Mouse (Mus musculus): ENCODE data around the gene Mfsd6l. TPM values are rescaled to one million over a fixed set of nuclear protein-coding genes. Genes with fewer than 3 reads are reported as not detected.
A peak's percentile ranks its signal among the peaks of the same experiment; 100 is the strongest.

The Mfsd6l gene
- polyA plus RNA-seq, 1 experiment from 2014 or later: 0.17 TPM

DNA sequence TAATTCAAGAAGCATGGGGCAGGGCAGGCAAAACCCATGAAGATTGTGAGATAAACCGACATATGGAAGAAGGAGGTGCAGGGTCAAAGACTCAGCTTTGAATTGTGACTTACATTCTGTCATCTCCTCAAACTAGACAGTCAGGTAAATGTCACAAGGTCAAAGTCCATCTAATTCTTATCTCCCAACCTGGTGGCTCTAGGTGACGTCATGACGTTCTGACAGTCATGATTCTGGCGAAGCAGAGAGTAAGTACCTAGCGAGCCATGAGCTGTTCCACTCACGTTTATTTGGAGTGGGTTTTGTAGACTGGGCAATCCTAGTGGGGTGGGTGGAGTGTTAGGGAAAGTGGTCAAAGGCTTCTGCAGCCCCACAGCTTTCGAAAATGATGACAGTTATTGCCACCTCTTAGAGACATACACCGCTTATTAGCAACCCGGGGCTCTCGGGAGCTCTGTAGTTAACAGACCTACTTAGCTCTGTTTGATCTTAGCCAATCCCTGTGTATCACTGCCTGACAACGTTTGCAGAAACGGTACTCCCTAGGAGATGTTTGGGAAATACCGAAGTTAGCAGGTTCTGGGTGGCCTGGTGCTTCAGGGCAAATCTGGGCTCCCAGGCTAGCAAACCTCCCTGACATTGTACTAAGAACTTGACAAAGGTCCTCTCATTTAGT is 8.5 kb downstream of the Mfsd6l start:
- WGBS: 83% methylated on average over 13 of the region's 13 CpGs

GRCm38 (mm10) chr11:68565032-68565429 is 9.0 kb downstream of the Mfsd6l start:
- Histone ChIP-seq H3K36me3 (no peaks in the 10 kb centered on the region), H3K27ac (no peak overlapping the region), H3K4me1 (replicated peaks) (peaks cover 4% of the 10 kb centered on the region; the same call in 1 of the 2 replicates), H3K4me3 (no peak overlapping the region), H3K27me3 (ENCODE audit: insufficient read depth, poor library complexity, severe bottlenecking) (peaks cover 10% of the 10 kb centered on the region), H3K9me3 (no peaks in the 10 kb centered on the region)
- no peak for DNase-seq (ENCODE audit: low spot score)
- 89% methylated on average over 3 of the region's 3 CpGs for WGBS

More for the DNA sequence above, 8.5 kb downstream of the Mfsd6l start:
- Histone ChIP-seq H3K4me1 (replicated peaks) (peaks cover 4% of the 10 kb centered on the region; the same call in 1 of the 2 replicates), H3K9me3 (no peaks in the 10 kb centered on the region), H3K4me3 (no peak overlapping the region), H3K27ac (no peak overlapping the region), H3K36me3 (no peaks in the 10 kb centered on the region), H3K27me3 (ENCODE audit: insufficient read depth, poor library complexity, severe bottlenecking) (peaks cover 10% of the 10 kb centered on the region)
- DNase-seq (ENCODE audit: low spot score): no peak

DNA sequence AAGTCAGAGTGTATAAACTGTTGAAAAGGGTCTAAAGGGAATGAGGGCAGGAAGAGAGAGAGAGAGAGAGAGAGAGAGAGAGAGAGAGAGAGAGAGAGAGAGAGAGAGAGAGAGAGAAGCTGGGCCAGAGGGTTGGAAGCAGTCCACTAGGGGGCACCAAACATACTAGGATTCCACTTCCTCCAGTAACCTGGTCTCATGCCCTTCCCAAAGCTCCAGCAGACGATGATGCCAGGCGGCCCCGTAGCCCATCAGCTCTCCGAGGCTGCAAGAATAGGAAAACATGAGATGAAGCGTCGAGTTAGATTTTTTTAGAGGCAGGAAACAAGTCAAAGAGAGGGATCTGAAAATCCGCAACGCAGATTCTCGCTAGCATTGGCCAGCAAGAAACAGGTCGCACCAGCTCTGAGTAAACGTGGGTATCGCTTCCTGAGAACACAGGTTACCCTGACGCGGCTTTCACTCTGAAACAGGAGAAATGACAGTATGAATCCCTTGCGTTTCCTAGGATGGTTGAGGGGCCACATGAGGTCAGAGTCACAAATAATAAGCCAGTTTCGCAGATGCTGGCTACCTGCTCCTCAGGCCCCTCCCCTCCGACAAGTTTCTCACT is 10.6 kb downstream of the Mfsd6l start:
- no peaks in the 10 kb centered on the region for H3K36me3 ChIP-seq
- peak; percentile 73 for DNase-seq (ENCODE audit: low spot score)
- no peak overlapping the region for H3K27ac ChIP-seq
- H3K4me3 ChIP-seq: peak overlapping the region; percentile 38
- H3K4me1 ChIP-seq (replicated peaks): peaks cover 4% of the 10 kb centered on the region; the same call in 1 of the 2 replicates
- H3K27me3 ChIP-seq (ENCODE audit: insufficient read depth, poor library complexity, severe bottlenecking): peaks cover 10% of the 10 kb centered on the region
- H3K9me3 ChIP-seq: no peaks in the 10 kb centered on the region
- WGBS: 22% methylated on average over 17 of the region's 17 CpGs

DNA sequence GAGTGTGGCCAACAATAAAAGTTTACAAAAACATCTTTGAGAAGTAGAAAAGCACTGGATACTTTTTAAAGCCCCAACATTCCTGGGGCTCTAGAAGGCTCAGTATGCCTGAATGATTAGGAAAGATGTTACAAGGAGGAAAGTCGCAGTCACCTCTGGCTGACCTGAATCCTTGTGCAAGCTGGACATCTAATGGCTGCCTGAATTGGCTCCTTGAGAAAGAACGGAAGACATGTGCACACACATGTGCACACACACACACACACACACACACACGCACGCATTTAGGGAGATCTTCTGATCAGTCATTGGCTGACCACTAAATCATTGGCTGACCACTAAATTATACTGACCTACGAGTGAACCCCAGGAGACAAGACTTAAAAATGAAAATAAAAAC is 14.9 kb downstream of the Mfsd6l start:
- no peak for DNase-seq (ENCODE audit: low spot score)
- no peak overlapping the region for H3K27ac ChIP-seq
- H3K27me3 ChIP-seq (ENCODE audit: insufficient read depth, poor library complexity, severe bottlenecking): peaks cover 10% of the 10 kb centered on the region
- 88% methylated on average over 5 of the region's 5 CpGs for WGBS
- no peaks in the 10 kb centered on the region for H3K9me3 ChIP-seq
- H3K4me1 ChIP-seq (replicated peaks): peaks cover 4% of the 10 kb centered on the region; the same call in 1 of the 2 replicates
- no peak overlapping the region for H3K4me3 ChIP-seq
- no peaks in the 10 kb centered on the region for H3K36me3 ChIP-seq

GRCm38 (mm10) chr11:68577076-68577475 is 21.1 kb downstream of the Mfsd6l start:
- no peak overlapping the region for H3K4me3 ChIP-seq
- no peak for DNase-seq (ENCODE audit: low spot score)
- 79% methylated on average over 1 of the region's 1 CpGs for WGBS
- H3K27me3 ChIP-seq (ENCODE audit: insufficient read depth, poor library complexity, severe bottlenecking): no peaks in the 10 kb centered on the region
- peaks cover 19% of the 10 kb centered on the region for H3K4me1 ChIP-seq (replicated peaks)
- H3K9me3 ChIP-seq: no peaks in the 10 kb centered on the region
- H3K27ac ChIP-seq: no peak overlapping the region
- H3K36me3 ChIP-seq: no peaks in the 10 kb centered on the region

GRCm38 (mm10) chr11:68579462-68579881 is 23.5 kb downstream of the Mfsd6l start:
- Histone ChIP-seq H3K36me3 (no peaks in the 10 kb centered on the region), H3K27ac (peak overlapping the region; percentile 78)

DNA sequence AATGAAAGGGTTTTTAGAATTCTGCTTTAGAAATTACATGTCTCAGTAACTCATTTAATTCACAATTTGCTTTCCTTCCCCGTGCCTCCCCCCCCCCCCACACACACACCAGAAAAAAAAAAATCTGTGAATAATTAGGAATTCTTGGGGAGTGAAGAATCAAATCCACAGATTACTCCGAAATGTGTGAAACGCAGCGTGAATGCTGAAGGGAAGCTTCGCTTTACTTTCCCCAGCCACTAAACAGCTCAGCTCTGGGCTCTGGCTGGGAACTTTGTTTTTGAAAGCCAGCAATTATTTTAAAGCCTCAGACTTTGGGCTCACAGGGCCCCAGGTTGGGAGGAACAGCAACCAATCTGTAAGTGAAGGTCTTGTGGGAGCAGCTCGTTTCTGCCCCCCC is 24.6 kb downstream of the Mfsd6l start:
- no peak for DNase-seq (ENCODE audit: low spot score)
- Histone ChIP-seq H3K27ac (no peak overlapping the region), H3K4me3 (no peak overlapping the region), H3K9me3 (no peaks in the 10 kb centered on the region), H3K36me3 (no peaks in the 10 kb centered on the region), H3K4me1 (replicated peaks) (peaks cover 24% of the 10 kb centered on the region), H3K27me3 (ENCODE audit: insufficient read depth, poor library complexity, severe bottlenecking) (no peaks in the 10 kb centered on the region)
- 53% methylated on average over 6 of the region's 6 CpGs for WGBS

More at GRCm38 (mm10) chr11:68579462-68579881, 23.5 kb downstream of the Mfsd6l start:
- H3K27me3 ChIP-seq (ENCODE audit: insufficient read depth, poor library complexity, severe bottlenecking): no peaks in the 10 kb centered on the region
- no peaks in the 10 kb centered on the region for H3K9me3 ChIP-seq
- peaks cover 24% of the 10 kb centered on the region for H3K4me1 ChIP-seq (replicated peaks)
- peak; percentile 51 for DNase-seq (ENCODE audit: low spot score)
- WGBS: 28% methylated on average over 9 of the region's 9 CpGs
- no peak overlapping the region for H3K4me3 ChIP-seq

GRCm38 (mm10) chr11:68583225-68583624 is 27.2 kb downstream of the Mfsd6l start:
- no peak overlapping the region for H3K4me3 ChIP-seq
- 86% methylated on average over 13 of the region's 13 CpGs for WGBS
- no peak for DNase-seq (ENCODE audit: low spot score)

GRCm38 (mm10) chr11:68583906-68584480 is 28.0 kb downstream of the Mfsd6l start:
- WGBS: 76% methylated on average over 8 of the region's 8 CpGs
- DNase-seq (ENCODE audit: low spot score): no peak
- H3K27ac ChIP-seq: no peak overlapping the region

More at GRCm38 (mm10) chr11:68583225-68583624, 27.2 kb downstream of the Mfsd6l start:
- Histone ChIP-seq H3K27ac (no peak overlapping the region), H3K27me3 (ENCODE audit: insufficient read depth, poor library complexity, severe bottlenecking) (no peaks in the 10 kb centered on the region), H3K36me3 (no peaks in the 10 kb centered on the region), H3K4me1 (replicated peaks) (peaks cover 34% of the 10 kb centered on the region), H3K9me3 (no peaks in the 10 kb centered on the region)

DNA sequence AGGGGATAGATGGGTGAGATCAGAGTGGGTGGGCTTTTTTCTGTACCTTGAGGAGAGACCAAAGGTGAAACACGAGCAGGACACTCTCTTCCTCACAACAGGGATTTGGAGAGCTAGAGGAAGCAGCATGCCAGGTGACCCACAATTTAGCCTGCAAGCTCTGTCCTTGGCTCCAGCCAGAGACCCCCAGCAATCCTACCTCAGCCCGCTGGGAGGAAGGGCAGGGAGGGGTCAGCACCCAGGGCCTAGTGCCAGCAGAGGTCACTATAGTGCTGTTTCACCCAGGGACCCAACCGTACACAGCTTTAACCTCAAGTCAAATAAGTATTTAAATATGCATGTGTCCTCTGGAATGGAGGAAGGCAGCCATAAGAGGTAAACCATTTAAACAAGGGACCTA is 29.9 kb downstream of the Mfsd6l start:
- peaks cover 31% of the 10 kb centered on the region for H3K4me1 ChIP-seq (replicated peaks)
- no peaks in the 10 kb centered on the region for H3K36me3 ChIP-seq
- WGBS: 28% methylated on average over 3 of the region's 3 CpGs
- H3K27me3 ChIP-seq (ENCODE audit: insufficient read depth, poor library complexity, severe bottlenecking): no peaks in the 10 kb centered on the region
- H3K4me3 ChIP-seq: no peak overlapping the region
- no peaks in the 10 kb centered on the region for H3K9me3 ChIP-seq
- H3K27ac ChIP-seq: no peak overlapping the region
- DNase-seq (ENCODE audit: low spot score): no peak

More at GRCm38 (mm10) chr11:68583906-68584480, 28.0 kb downstream of the Mfsd6l start:
- Histone ChIP-seq H3K4me1 (replicated peaks) (peaks cover 34% of the 10 kb centered on the region), H3K4me3 (no peak overlapping the region), H3K36me3 (no peaks in the 10 kb centered on the region), H3K9me3 (no peaks in the 10 kb centered on the region), H3K27me3 (ENCODE audit: insufficient read depth, poor library complexity, severe bottlenecking) (no peaks in the 10 kb centered on the region)

DNA sequence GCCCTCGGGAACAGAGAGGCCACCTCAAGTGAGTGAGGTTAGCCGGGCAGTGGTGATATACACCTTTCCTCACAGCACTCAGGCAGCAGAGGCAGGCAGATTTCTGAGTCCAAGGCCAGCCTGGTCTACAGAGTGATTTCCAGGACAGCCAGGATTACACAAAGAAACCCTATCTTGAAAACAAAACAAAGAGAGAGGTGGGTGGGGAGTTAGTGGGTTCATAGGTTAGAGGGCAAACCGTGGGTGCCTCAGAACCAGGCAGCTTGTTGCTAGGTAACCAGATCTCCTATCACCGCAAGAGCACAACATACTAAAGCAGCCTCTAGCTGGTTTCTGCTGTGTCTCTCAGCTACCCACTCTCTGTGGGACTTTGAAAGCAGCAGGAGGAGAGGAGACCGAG is 30.7 kb downstream of the Mfsd6l start, which contains the start of gene Ccdc42:
Gene Ccdc42 (plus strand): TSS at position 301 of the 400 bp plus-strand sequence.
- 60% methylated on average over 5 of the region's 5 CpGs for WGBS
- no peak for DNase-seq (ENCODE audit: low spot score)
- Histone ChIP-seq H3K36me3 (no peaks in the 10 kb centered on the region), H3K27me3 (ENCODE audit: insufficient read depth, poor library complexity, severe bottlenecking) (no peaks in the 10 kb centered on the region), H3K4me3 (no peak within 1 kb of the TSS), H3K4me1 (replicated peaks) (peaks cover 35% of the 10 kb centered on the region), H3K9me3 (no peaks in the 10 kb centered on the region), H3K27ac (0 out of 2 replicates have a peak within 1 kb of the TSS, but pooled peaks have one; percentile 18)

- H3K36me3 ChIP-seq: no peaks in the 10 kb centered on the region
- 72% methylated on average over 8 of the region's 8 CpGs for WGBS
- no peak overlapping the region for H3K27ac ChIP-seq
Measured at GRCm38 (mm10) chr11:68589055-68589809, 33.2 kb downstream of the Mfsd6l start.

More at GRCm38 (mm10) chr11:68589055-68589809, 33.2 kb downstream of the Mfsd6l start:
- peaks cover 50% of the 10 kb centered on the region for H3K4me1 ChIP-seq (replicated peaks)
- DNase-seq (ENCODE audit: low spot score): peak; percentile 69
- H3K9me3 ChIP-seq: no peaks in the 10 kb centered on the region
- no peak overlapping the region for H3K4me3 ChIP-seq
- H3K27me3 ChIP-seq (ENCODE audit: insufficient read depth, poor library complexity, severe bottlenecking): no peaks in the 10 kb centered on the region

All from hindbrain, embryonic 10.5 days (tissue).